Mouse (Mus musculus) kidney, embryonic 15.5 days (tissue): Measurements from ENCODE around the gene Pcx. TPM values are rescaled to one million over a fixed set of nuclear protein-coding genes. Genes with fewer than 3 reads are reported as not detected.

ENCODE experiments used
- ATAC-seq: fragments of 200-750 bp; cut with Nextera tagmentation; replicated peaks from 2 replicates; pipeline ENCODE4 v1.8.0; 2017; ENCODE audit warnings: moderate TSS enrichment; ENCODE audit not compliant: low FRiP score
- H3K27ac ChIP-seq: fragments of 300-500 bp; sonication (generic); 2 replicates; pipeline ENCODE4 v1.5.1; 2015; ENCODE audit warnings: mild to moderate bottlenecking, inconsistent platforms
- H3K27me3 ChIP-seq: fragments of 300-500 bp; sonication (generic); 2 replicates; pipeline ENCODE4 v1.6.1; 2015; ENCODE audit warnings: inconsistent platforms
- H3K36me3 ChIP-seq: fragments of 300-500 bp; sonication (generic); 2 replicates; pipeline ENCODE4 v1.6.1; 2015; ENCODE audit warnings: inconsistent platforms
- H3K4me1 ChIP-seq: fragments of 300-500 bp; sonication (generic); 2 replicates; pipeline ENCODE4 v1.6.1; 2015; ENCODE audit warnings: inconsistent platforms
- H3K4me2 ChIP-seq: fragments of 300-500 bp; sonication (generic); 2 replicates; pipeline ENCODE4 v1.6.1; 2015; ENCODE audit warnings: moderate library complexity, mild to moderate bottlenecking, inconsistent platforms
- H3K4me3 ChIP-seq: fragments of 300-500 bp; sonication (generic); replicated peaks from 2 replicates; pipeline ENCODE4 v1.5.1; 2015; ENCODE audit warnings: mild to moderate bottlenecking, inconsistent platforms
- H3K9ac ChIP-seq: fragments of 300-500 bp; sonication (generic); 2 replicates; pipeline ENCODE4 v1.6.1; 2015; ENCODE audit warnings: mild to moderate bottlenecking, inconsistent platforms
- H3K9me3 ChIP-seq: fragments of 300-500 bp; sonication (generic); replicated peaks from 2 replicates; pipeline ENCODE4 v1.6.1; 2016; ENCODE audit warnings: inconsistent platforms
- WGBS: fragments of 180-500 bp; shearing (Covaris S2); methylation state at CpG from one replicate; pipeline ENCODE4 v1.1.7; 2015; ENCODE audit warnings: mixed read lengths; 5-methylcytosine and 5-hydroxymethylcytosine counted together
- polyA plus RNA-seq: library from polyadenylated mRNA; unstranded; fragments of >200 nt; fragmentation: Nextera tagmentation; extraction: Ambion mirVana; gene quantifications from 2 replicates; pipeline ENCODE4 v1.2.1, GENCODE M21; 2015

Gene Pcx
- polyA plus RNA-seq, 1 experiment from 2014 or later: 35.2 TPM

GRCm38 (mm10) chr19:4596071-4596470 is 85.8 kb downstream of the Pcx start:
- H3K4me3 ChIP-seq: no peak overlapping the region
- no peaks in the 10 kb centered on the region for H3K36me3 ChIP-seq
- no peaks in the 10 kb centered on the region for H3K27me3 ChIP-seq
- ATAC-seq: no peak
- no peak overlapping the region for H3K4me2 ChIP-seq
- 89% methylated on average over 2 of the region's 2 CpGs for WGBS
- H3K9me3 ChIP-seq: no peaks in the 10 kb centered on the region
- no peak overlapping the region for H3K9ac ChIP-seq
- no peak overlapping the region for H3K27ac ChIP-seq
- peaks cover 8% of the 10 kb centered on the region for H3K4me1 ChIP-seq

GRCm38 (mm10) chr19:4602459-4602858 is 92.2 kb downstream of the Pcx start:
- no peak overlapping the region for H3K27ac ChIP-seq
- no peak overlapping the region for H3K9ac ChIP-seq
- no peaks in the 10 kb centered on the region for H3K36me3 ChIP-seq
- ATAC-seq: no peak
- H3K4me2 ChIP-seq: no peak overlapping the region
- no peaks in the 10 kb centered on the region for H3K9me3 ChIP-seq
- H3K27me3 ChIP-seq: no peaks in the 10 kb centered on the region
- 89% methylated on average over 20 of the region's 20 CpGs for WGBS
- no peak overlapping the region for H3K4me3 ChIP-seq
- peaks cover 25% of the 10 kb centered on the region for H3K4me1 ChIP-seq

GRCm38 (mm10) chr19:4603801-4604723 is 93.8 kb downstream of the Pcx start:
- peak overlapping the region; percentile 9; the same call in 1 of the 2 replicates for H3K4me2 ChIP-seq
- WGBS: 37% methylated on average over 24 of the region's 24 CpGs
- no peak overlapping the region for H3K27ac ChIP-seq
- peak; percentile 83 for ATAC-seq
- H3K9ac ChIP-seq: no peak overlapping the region
- H3K4me3 ChIP-seq: no peak overlapping the region
- H3K9me3 ChIP-seq: no peaks in the 10 kb centered on the region
- H3K4me1 ChIP-seq: peaks cover 25% of the 10 kb centered on the region
- no peaks in the 10 kb centered on the region for H3K27me3 ChIP-seq
- H3K36me3 ChIP-seq: no peaks in the 10 kb centered on the region

- WGBS: 48% methylated on average over 4 of the region's 4 CpGs
- H3K4me3 ChIP-seq: no peak overlapping the region
- H3K36me3 ChIP-seq: no peaks in the 10 kb centered on the region
- H3K27me3 ChIP-seq: no peaks in the 10 kb centered on the region
- H3K4me1 ChIP-seq: peaks cover 32% of the 10 kb centered on the region
- peak overlapping the region; percentile 14; the same call in 1 of the 2 replicates for H3K9ac ChIP-seq
- H3K9me3 ChIP-seq: no peaks in the 10 kb centered on the region
- H3K4me2 ChIP-seq: no peak overlapping the region
- ATAC-seq: no peak
- 0 out of 2 replicates have a peak overlapping the region, but pooled peaks have one; percentile 18 for H3K27ac ChIP-seq
These were observed 95.4 kb downstream of the Pcx start for GRCm38 (mm10) chr19:4605654-4606053.

GRCm38 (mm10) chr19:4607406-4607805 is 97.1 kb downstream of the Pcx start:
- ATAC-seq: no peak
- Histone ChIP-seq H3K4me3 (no peak overlapping the region), H3K36me3 (peaks cover 15% of the 10 kb centered on the region), H3K9me3 (no peaks in the 10 kb centered on the region), H3K4me1 (peaks cover 39% of the 10 kb centered on the region), H3K27ac (no peak overlapping the region), H3K9ac (no peak overlapping the region), H3K4me2 (no peak overlapping the region), H3K27me3 (no peaks in the 10 kb centered on the region)
- 94% methylated on average over 12 of the region's 12 CpGs for WGBS

GRCm38 (mm10) chr19:4608511-4608910 is 98.2 kb downstream of the Pcx start:
- Histone ChIP-seq H3K4me2 (no peak overlapping the region), H3K36me3 (peaks cover 26% of the 10 kb centered on the region), H3K9ac (no peak overlapping the region), H3K4me3 (no peak overlapping the region), H3K27ac (no peak overlapping the region), H3K9me3 (no peaks in the 10 kb centered on the region), H3K4me1 (peaks cover 49% of the 10 kb centered on the region), H3K27me3 (no peaks in the 10 kb centered on the region)
- WGBS: 83% methylated on average over 4 of the region's 4 CpGs
- ATAC-seq: no peak

- H3K9me3 ChIP-seq: no peaks in the 10 kb centered on the region
- no peak for ATAC-seq
- H3K36me3 ChIP-seq: peaks cover 31% of the 10 kb centered on the region
- H3K27me3 ChIP-seq: no peaks in the 10 kb centered on the region
- no peak overlapping the region for H3K4me3 ChIP-seq
- no peak overlapping the region for H3K27ac ChIP-seq
- H3K4me1 ChIP-seq: peaks cover 46% of the 10 kb centered on the region
- no peak overlapping the region for H3K9ac ChIP-seq
- WGBS: 48% methylated on average over 4 of the region's 4 CpGs
- H3K4me2 ChIP-seq: no peak overlapping the region
These were observed 99.8 kb downstream of the Pcx start for GRCm38 (mm10) chr19:4610109-4610508.

GRCm38 (mm10) chr19:4612181-4612961 is 102.1 kb downstream of the Pcx start:
- H3K27me3 ChIP-seq: no peaks in the 10 kb centered on the region
- H3K4me3 ChIP-seq: no peak overlapping the region
- no peak for ATAC-seq
- peaks cover 49% of the 10 kb centered on the region for H3K4me1 ChIP-seq
- H3K9ac ChIP-seq: no peak overlapping the region
- no peaks in the 10 kb centered on the region for H3K9me3 ChIP-seq
- no peak overlapping the region for H3K4me2 ChIP-seq
- WGBS: 87% methylated on average over 19 of the region's 19 CpGs
- peaks cover 31% of the 10 kb centered on the region for H3K36me3 ChIP-seq
- H3K27ac ChIP-seq: no peak overlapping the region

GRCm38 (mm10) chr19:4613464-4614304 is 103.4 kb downstream of the Pcx start:
- ATAC-seq: no peak
- H3K27ac ChIP-seq: peak overlapping the region; percentile 93; the same call in 1 of the 2 replicates
- peaks cover 52% of the 10 kb centered on the region for H3K4me1 ChIP-seq
- peak overlapping the region; percentile 80 for H3K4me2 ChIP-seq
- no peaks in the 10 kb centered on the region for H3K9me3 ChIP-seq
- H3K9ac ChIP-seq: peak overlapping the region; percentile 90
- WGBS: 79% methylated on average over 33 of the region's 33 CpGs
- H3K36me3 ChIP-seq: peaks cover 31% of the 10 kb centered on the region
- H3K4me3 ChIP-seq: peak overlapping the region; percentile 65
- no peaks in the 10 kb centered on the region for H3K27me3 ChIP-seq

- Histone ChIP-seq H3K9me3 (no peaks in the 10 kb centered on the region), H3K27me3 (no peaks in the 10 kb centered on the region), H3K36me3 (peaks cover 31% of the 10 kb centered on the region), H3K27ac (peak overlapping the region; percentile 93), H3K4me2 (peak overlapping the region; percentile 80), H3K4me3 (peak overlapping the region; percentile 65), H3K9ac (peak overlapping the region; percentile 90), H3K4me1 (peaks cover 48% of the 10 kb centered on the region)
- WGBS: 18% methylated on average over 43 of the region's 49 CpGs
- peak; percentile 10; the same call in 1 of the 2 replicates for ATAC-seq
These were observed 104.3 kb downstream of the Pcx start for GRCm38 (mm10) chr19:4614305-4615150.
